ENCODE assay signal across 14 mouse cellular contexts in the genomic region with DNA sequence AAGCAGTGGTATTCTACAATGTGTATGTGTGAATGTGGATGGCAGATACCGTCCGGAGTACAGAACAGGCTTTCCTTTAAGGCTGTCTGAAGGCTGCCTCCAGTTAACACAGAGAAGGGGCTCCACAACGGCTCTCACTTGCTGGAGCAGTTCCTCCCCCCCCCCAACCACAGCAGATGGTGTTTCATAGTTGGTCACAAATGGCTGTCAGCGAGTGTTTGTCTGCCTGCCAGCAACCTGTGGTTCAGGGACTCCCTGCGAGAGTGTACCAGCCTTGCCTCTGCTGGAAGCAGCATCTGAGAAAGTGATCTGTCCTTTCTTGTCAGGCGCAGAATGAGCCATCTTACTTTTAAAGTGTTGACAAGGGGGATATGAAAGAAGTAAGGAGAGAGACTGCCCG. TPM values are rescaled to one million over a fixed set of nuclear protein-coding genes. Genes with fewer than 3 reads are reported as not detected.
DNase-seq lines count a peak whose midpoint lies in the region; ATAC-seq lines count a peak whose summit lies in the region.
"Had no signal": no experiment of that assay in that cellular context is flagged by ENCODE, and none has a peak within 500 bp of the region (broad histone marks: within the 10 kb centered on the region; RNA-seq: fewer than 3 reads in every experiment).

No protein-coding gene starts in this region.

- peak; percentile 65; the same call in 1 of the 2 replicates for ATAC-seq in cerebellum, adult (ENCODE audit: insufficient number of reproducible peaks, low FRiP score, low TSS enrichment)
- ATAC-seq in forebrain, embryonic 13.5 days: peak; percentile 90
- peak; percentile 45; the same call in 1 of the 2 replicates for ATAC-seq in midbrain, embryonic 15.5 days (replicated peaks)
- ATAC-seq in liver, embryonic 12.5 days: no peak
- ATAC-seq: intestine, embryonic 15.5 days; lung, postnatal 0 days had no signal

- H3K4me3 ChIP-seq in forebrain, embryonic 13.5 days: no peak overlapping the region
- no peak overlapping the region for H3K4me3 ChIP-seq in midbrain, embryonic 15.5 days
- no peak overlapping the region for H3K4me3 ChIP-seq in liver, embryonic 12.5 days
- H3K4me3 ChIP-seq: heart, embryonic 10.5 days; intestine, embryonic 15.5 days had no signal

- WGBS in forebrain, embryonic 13.5 days: 43% methylated on average over 7 of the region's 7 CpGs
- WGBS in midbrain, embryonic 15.5 days: 32% methylated on average over 7 of the region's 7 CpGs
- WGBS in liver, embryonic 12.5 days (ENCODE audit: insufficient replicate concordance): 54% methylated on average over 7 of the region's 7 CpGs

- DNase-seq in embryo, embryonic 10.5 days (ENCODE audit: low spot score): peak; percentile 27
- DNase-seq in embryo, embryonic 10 days (ENCODE audit: low spot score): no peak
- DNase-seq in gastrocnemius, postnatal 10 days: no peak
- no peak for DNase-seq in lung, postnatal 36 days

- 0 out of 2 replicates have a peak, but pooled peaks cover 4% of the 10 kb centered on the region for H3K27me3 ChIP-seq in forebrain, embryonic 13.5 days
- peaks cover 3% of the 10 kb centered on the region; the same call in 1 of the 2 replicates for H3K27me3 ChIP-seq in midbrain, embryonic 15.5 days (replicated peaks)
- no peaks in the 10 kb centered on the region for H3K27me3 ChIP-seq in liver, embryonic 12.5 days (replicated peaks)
- H3K27me3 ChIP-seq: intestine, embryonic 15.5 days had no signal

- peaks cover 33% of the 10 kb centered on the region for H3K4me1 ChIP-seq in forebrain, embryonic 13.5 days
- no peaks in the 10 kb centered on the region for H3K4me1 ChIP-seq in midbrain, embryonic 15.5 days
- H3K4me1 ChIP-seq in liver, embryonic 12.5 days: no peaks in the 10 kb centered on the region
- H3K4me1 ChIP-seq: intestine, embryonic 15.5 days had no signal

- peaks cover under 1% of the 10 kb centered on the region; the same call in 1 of the 2 replicates for H3K9me3 ChIP-seq in forebrain, embryonic 13.5 days (replicated peaks)
- H3K9me3 ChIP-seq in midbrain, embryonic 15.5 days: no peaks in the 10 kb centered on the region
- no peaks in the 10 kb centered on the region for H3K9me3 ChIP-seq in liver, embryonic 12.5 days (replicated peaks)
- H3K9me3 ChIP-seq: heart, embryonic 10.5 days; intestine, embryonic 15.5 days had no signal

- H3K4me2 ChIP-seq in forebrain, embryonic 13.5 days: no peak overlapping the region
- no peak overlapping the region for H3K4me2 ChIP-seq in midbrain, embryonic 15.5 days
- H3K4me2 ChIP-seq in liver, embryonic 12.5 days: no peak overlapping the region
- H3K4me2 ChIP-seq: intestine, embryonic 15.5 days had no signal

- H3K9ac ChIP-seq in forebrain, embryonic 13.5 days: no peak overlapping the region
- H3K9ac ChIP-seq in midbrain, embryonic 15.5 days: no peak overlapping the region
- H3K9ac ChIP-seq in liver, embryonic 12.5 days: no peak overlapping the region
- H3K9ac ChIP-seq: intestine, embryonic 15.5 days had no signal

- peak overlapping the region; percentile 26; the same call in 1 of the 2 replicates for H3K27ac ChIP-seq in forebrain, embryonic 13.5 days
- no peak overlapping the region for H3K27ac ChIP-seq in midbrain, embryonic 15.5 days
- H3K27ac ChIP-seq in liver, embryonic 12.5 days: no peak overlapping the region
- H3K27ac ChIP-seq: heart, embryonic 10.5 days; intestine, embryonic 15.5 days had no signal

- H3K36me3 ChIP-seq in forebrain, embryonic 13.5 days (ENCODE audit: poor library complexity, severe bottlenecking): no peaks in the 10 kb centered on the region
- H3K36me3 ChIP-seq in midbrain, embryonic 15.5 days (replicated peaks): no peaks in the 10 kb centered on the region
- no peaks in the 10 kb centered on the region for H3K36me3 ChIP-seq in liver, embryonic 12.5 days
- H3K36me3 ChIP-seq: heart, embryonic 10.5 days; intestine, embryonic 15.5 days had no signal

RNA-seq across cellular contexts. Expression of a gene that starts 17.5 kb away (rescaled TPM):
- polyA plus RNA-seq in forebrain, embryonic 13.5 days (2015; fragmentation: Nextera tagmentation; extraction: Ambion mirVana): 16.8 and 23.0 TPM in 2 replicates
- polyA plus RNA-seq in midbrain, embryonic 15.5 days (2015; fragmentation: Nextera tagmentation; extraction: Ambion mirVana): 1.6 and 2.7 TPM in 2 replicates
- total RNA-seq in gastrocnemius, postnatal 10 days (2021): not detected
- polyA plus RNA-seq in liver, embryonic 12.5 days (2016; fragmentation: Nextera tagmentation; extraction: Ambion mirVana): not detected in 2 replicates
- total RNA-seq: layer of hippocampus, adult 8-10 months; neutrophil, adult 5-6 weeks had no signal
- polyA plus RNA-seq: heart, embryonic 10.5 days; intestine, embryonic 15.5 days; limb, embryonic 14.5 days; lung, postnatal 0 days had no signal
